Mouse (Mus musculus) adipocyte (in vitro differentiated cells): ENCODE measurements at regions not wholly inside any gene's neighbourhood (a gene's known extent, or its start where the extent isn't known, plus 50 kb on each side); places are given as distances from the start of the nearest gene placed in this dataset.

Source experiments
- DNase-seq: peaks from one replicate; pipeline ENCODE4 v3.0.0-alpha.2; 2016; ENCODE audit warnings: low spot score

DNA sequence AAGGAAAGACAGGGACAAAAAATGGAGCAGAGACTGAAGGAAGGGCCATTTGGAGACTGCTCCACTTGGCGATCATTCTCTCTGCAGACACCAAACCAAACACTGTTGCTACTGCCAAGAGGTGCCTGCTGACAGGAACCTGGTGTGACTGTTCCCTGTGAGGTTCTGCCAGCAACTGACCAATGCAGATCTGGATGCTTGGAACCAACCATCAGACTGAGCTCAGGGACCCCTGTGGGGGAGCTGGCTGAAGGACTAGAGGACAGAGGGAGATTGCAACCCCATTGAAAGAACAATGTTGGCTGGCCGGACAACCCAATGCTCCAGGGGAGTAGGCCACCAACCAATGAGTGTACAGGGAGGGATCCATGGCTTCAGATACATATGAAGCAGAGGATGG, 139.2 kb upstream of the Cep126 start:
- DNase-seq: no peak

- DNase-seq: no peak
Observed at GRCm38 (mm10) chr9:8249542-8249941, 115.4 kb upstream of the Cep126 start.

DNA sequence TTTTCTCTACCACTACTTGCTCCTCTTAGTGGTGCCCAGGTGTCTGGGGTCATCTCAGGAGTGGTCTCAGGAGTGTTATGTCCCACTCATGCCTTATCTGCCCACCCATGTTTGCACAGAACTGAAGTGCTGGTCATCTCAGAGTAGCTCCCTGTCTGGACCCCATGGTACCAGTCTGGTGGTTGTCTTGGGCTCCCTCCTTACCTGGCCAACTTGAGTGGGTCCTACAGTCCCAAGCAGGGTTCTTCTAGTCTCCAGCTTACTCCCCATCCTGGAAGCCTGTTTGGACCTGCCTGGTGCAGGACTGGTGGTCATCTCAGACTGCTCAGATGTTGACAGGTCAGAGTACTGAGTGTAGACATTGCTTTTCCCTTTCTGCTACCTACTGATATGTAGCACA, 94.0 kb upstream of the Cep126 start:
- DNase-seq: no peak

- peak; percentile 47 for DNase-seq
Observed at GRCm38 (mm10) chr9:8226415-8226814, 92.3 kb upstream of the Cep126 start.

DNA sequence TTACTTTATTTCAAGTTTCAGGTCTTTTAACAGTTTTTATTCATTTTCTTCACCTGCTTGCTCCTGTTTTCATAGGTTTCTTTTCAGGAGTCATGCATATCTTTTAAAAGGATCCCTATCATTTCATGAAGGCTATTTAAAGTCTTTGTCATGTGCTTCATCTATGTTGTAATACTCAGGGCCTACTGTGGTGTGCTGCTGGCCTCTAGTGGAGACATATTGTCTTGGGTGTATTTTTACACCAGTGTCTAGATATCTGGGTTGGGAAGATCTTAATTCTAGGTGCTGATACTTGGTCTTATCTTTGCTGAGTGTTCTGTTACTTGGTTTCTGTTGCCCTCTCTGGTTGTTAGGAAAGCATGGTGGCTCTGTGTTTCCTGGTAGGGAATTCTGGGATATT, 74.8 kb upstream of the Cep126 start:
- peak; percentile 80 for DNase-seq

- DNase-seq: no peak
Observed at GRCm38 (mm10) chr9:8185433-8185832, 51.3 kb upstream of the Cep126 start.
